Mouse (Mus musculus) spleen, postnatal 14 days (tissue): ENCODE results near the gene Vps53.

Source experiments
- DNase-seq, 2 experiments: peaks; one replicate each; pipeline ENCODE4 v3.0.0; 2021 to 2022; ENCODE audit warnings: low spot score in 2 of 2

The Vps53 gene

GRCm38 (mm10) chr11:76110416-76110815, 69.0 kb downstream of the Vps53 start:
- no peak for DNase-seq

GRCm38 (mm10) chr11:76106551-76107496, 72.6 kb downstream of the Vps53 start:
- DNase-seq, result no peak

- no peak for DNase-seq
Measured at GRCm38 (mm10) chr11:76101154-76101553, 78.3 kb downstream of the Vps53 start.

- DNase-seq, result no peak
Measured at GRCm38 (mm10) chr11:76099193-76099975, 80.1 kb downstream of the Vps53 start.

GRCm38 (mm10) chr11:76093610-76094009, 85.8 kb downstream of the Vps53 start:
- no peak for DNase-seq

GRCm38 (mm10) chr11:76089776-76090175, 89.7 kb downstream of the Vps53 start:
- DNase-seq, result no peak

- DNase-seq, result no peak
Measured at GRCm38 (mm10) chr11:76088506-76088905, 90.9 kb downstream of the Vps53 start.

- peak; percentile 29 to 54 for DNase-seq
Measured at GRCm38 (mm10) chr11:76085898-76086591, 93.4 kb downstream of the Vps53 start.

GRCm38 (mm10) chr11:76084943-76085342, 94.5 kb downstream of the Vps53 start:
- DNase-seq, result no peak

GRCm38 (mm10) chr11:76083941-76084367, 95.5 kb downstream of the Vps53 start:
- no peak for DNase-seq

GRCm38 (mm10) chr11:76081048-76081640, 98.3 kb downstream of the Vps53 start:
- no peak for DNase-seq

- DNase-seq, result no peak
Measured at GRCm38 (mm10) chr11:76080293-76080692, 99.2 kb downstream of the Vps53 start.

- DNase-seq, result no peak
Measured at GRCm38 (mm10) chr11:76077341-76077740, 102.1 kb downstream of the Vps53 start.

GRCm38 (mm10) chr11:76074296-76075093, 105.0 kb downstream of the Vps53 start:
- no peak for DNase-seq

- DNase-seq, result no peak
Measured at GRCm38 (mm10) chr11:76069816-76070215, 109.6 kb downstream of the Vps53 start.

- no peak for DNase-seq
Measured at GRCm38 (mm10) chr11:76066563-76067156, 112.8 kb downstream of the Vps53 start.

- no peak for DNase-seq
Measured at GRCm38 (mm10) chr11:76065521-76066095, 113.8 kb downstream of the Vps53 start.

- peak in 1 of 2 experiments; percentile 4 for DNase-seq
Measured at GRCm38 (mm10) chr11:76064411-76064810, 115.0 kb downstream of the Vps53 start.

GRCm38 (mm10) chr11:76060906-76061305, 118.5 kb downstream of the Vps53 start:
- DNase-seq, result no peak

GRCm38 (mm10) chr11:76059971-76060370, 119.5 kb downstream of the Vps53 start:
- no peak for DNase-seq
